Mouse (Mus musculus) lung, postnatal 0 days (tissue): ENCODE data around the gene Gm11020.

Experiments used
- CTCF ChIP-seq: IDR thresholded peaks from 2 replicates; pipeline ENCODE4 v1.5.1; 2016; ENCODE audit warnings: antibody characterized with exemption, mild to moderate bottlenecking
- EP300 ChIP-seq: IDR thresholded peaks from 2 replicates; pipeline ENCODE4 v1.6.1; 2016; ENCODE audit warnings: antibody characterized with exemption, mild to moderate bottlenecking, control low read depth

DNA sequence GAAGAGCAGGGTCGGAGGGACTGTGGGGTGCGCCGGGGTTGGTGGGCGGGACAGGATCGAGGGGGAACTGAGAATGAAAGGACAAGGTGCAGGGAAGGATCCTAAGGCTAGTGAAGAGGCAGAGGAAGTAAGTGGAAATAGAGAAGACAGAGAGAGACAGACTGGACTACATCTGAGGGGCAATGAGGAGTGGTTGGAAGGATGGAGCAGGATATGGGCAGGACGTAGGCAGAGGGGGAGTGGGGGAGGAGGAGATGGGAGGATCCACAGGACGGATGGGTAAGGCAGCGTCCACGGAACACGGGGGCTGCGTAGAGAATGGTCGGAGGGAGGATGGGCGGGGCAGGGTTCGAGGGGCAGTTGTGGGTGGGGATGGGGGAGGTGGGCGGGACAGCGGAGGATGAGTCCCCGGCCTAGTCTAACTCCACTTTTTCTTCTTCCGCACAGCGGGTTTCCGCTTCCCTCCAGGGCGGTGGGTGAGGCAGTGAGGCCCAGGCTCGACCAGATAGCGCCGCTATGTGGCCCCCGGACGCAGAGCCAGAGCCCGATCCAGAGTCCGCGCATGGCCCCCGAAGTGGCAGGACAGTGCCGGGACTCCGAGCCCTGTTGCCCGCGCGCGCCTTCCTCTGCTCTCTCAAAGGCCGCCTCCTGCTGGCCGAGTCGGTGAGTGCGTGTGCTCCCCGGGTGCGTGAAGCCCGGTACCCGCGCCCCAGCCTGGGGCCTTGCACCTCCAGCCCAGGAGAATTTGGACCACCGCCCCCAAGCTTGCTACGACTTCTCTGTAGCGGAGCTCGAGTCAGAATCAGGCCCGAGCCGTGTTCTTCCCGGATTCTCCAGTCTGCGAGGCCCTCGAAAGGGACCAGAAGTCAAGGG lies 19.1 kb downstream of the Gm11020 start:
- TF ChIP-seq EP300 = no peak
- peak; percentile 75 for TF ChIP-seq CTCF
